Mouse (Mus musculus) ES-Bruce4 (cell line): ENCODE data around the gene Rad9b. TPM values are rescaled to one million over a fixed set of nuclear protein-coding genes. Genes with fewer than 3 reads are reported as not detected.
A peak's percentile ranks its signal among the peaks of the same experiment; 100 is the strongest.

Experiments used
- H3K27ac ChIP-seq: 2 replicates; pipeline ENCODE4 v1.5.1; 2012; ENCODE audit warnings: low read length, inconsistent platforms; ENCODE audit not compliant: insufficient read depth
- H3K27me3 ChIP-seq: 2 replicates; pipeline ENCODE4 v1.6.1; 2012; ENCODE audit warnings: mild to moderate bottlenecking, low read length, inconsistent platforms; ENCODE audit not compliant: control insufficient read depth, poor library complexity, insufficient read depth, severe bottlenecking
- H3K36me3 ChIP-seq: 2 replicates; pipeline ENCODE4 v1.6.1; 2012; ENCODE audit warnings: inconsistent platforms, mild to moderate bottlenecking, low read length, moderate library complexity; ENCODE audit not compliant: control insufficient read depth, poor library complexity, insufficient read depth, severe bottlenecking
- H3K4me1 ChIP-seq: one replicate; pipeline ENCODE4 v1.8.1; 2011; ENCODE audit warnings: low read length; ENCODE audit not compliant: control insufficient read depth, insufficient read depth
- H3K4me3 ChIP-seq: 2 replicates; pipeline ENCODE4 v1.5.1; 2011; ENCODE audit warnings: low read depth, mild to moderate bottlenecking, low read length
- H3K9ac ChIP-seq: 2 replicates; pipeline ENCODE4 v1.6.1; 2012; ENCODE audit warnings: low read depth, mild to moderate bottlenecking, inconsistent platforms; ENCODE audit not compliant: poor library complexity, severe bottlenecking
- H3K9me3 ChIP-seq: replicated peaks from 2 replicates; pipeline ENCODE4 v1.6.1; 2012; ENCODE audit warnings: mild to moderate bottlenecking, low read length, inconsistent platforms; ENCODE audit not compliant: control insufficient read depth, poor library complexity, insufficient read depth, severe bottlenecking
- CTCF ChIP-seq: IDR thresholded peaks from one replicate; pipeline ENCODE4 v1.8.1; 2011; ENCODE audit warnings: low read depth, low read length
- EP300 ChIP-seq: IDR thresholded peaks from 2 replicates; pipeline ENCODE4 v1.6.1; 2011; ENCODE audit warnings: low read depth, low read length; ENCODE audit not compliant: insufficient read depth
- POLR2A ChIP-seq: IDR thresholded peaks from one replicate; pipeline ENCODE4 v1.8.1; 2011; ENCODE audit warnings: low read length; ENCODE audit not compliant: insufficient read depth
- polyA plus RNA-seq: library from polyadenylated mRNA; stranded (reverse); fragments of >200 nt; gene quantifications from 2 replicates; pipeline ENCODE4 v1.2.4, GENCODE M21; 2011; ENCODE audit warnings: low read depth; ENCODE audit not compliant: missing spikeins, insufficient read depth, insufficient read length

Gene Rad9b
- polyA plus RNA-seq, 1 experiment: 19.7 TPM

- Histone ChIP-seq H3K9me3 (no peaks in the 10 kb centered on the region), H3K27me3 (no peaks in the 10 kb centered on the region), H3K4me1 (no peaks in the 10 kb centered on the region), H3K36me3 (peaks cover 17% of the 10 kb centered on the region), H3K9ac (peak overlapping the region; percentile 80), H3K27ac (peak overlapping the region; percentile 29), H3K4me3 (peak overlapping the region; percentile 94)
- TF ChIP-seq POLR2A: no peak
- TF ChIP-seq EP300: no peak
Measured at GRCm38 (mm10) chr5:122372878-122373277, 18.8 kb upstream of the Rad9b start.

GRCm38 (mm10) chr5:122372192-122372769 is 18.2 kb upstream of the Rad9b start, which contains the start of gene Fam216a:
TSS of gene Fam216a (minus strand) at chr5:122372364.
- Histone ChIP-seq H3K9ac (peak within 1 kb of the TSS; percentile 81), H3K4me1 (no peaks in the 10 kb centered on the region), H3K36me3 (peaks cover 22% of the 10 kb centered on the region), H3K4me3 (peak within 1 kb of the TSS; percentile 94), H3K27ac (peak within 1 kb of the TSS; percentile 56), H3K9me3 (no peaks in the 10 kb centered on the region), H3K27me3 (no peaks in the 10 kb centered on the region)
- no peak for TF ChIP-seq CTCF
- peak; percentile 70 for TF ChIP-seq EP300
- peak; percentile 72 for TF ChIP-seq POLR2A

- H3K9ac ChIP-seq: peak within 1 kb of the TSS; percentile 81
- H3K27me3 ChIP-seq: no peaks in the 10 kb centered on the region
- H3K4me3 ChIP-seq: peak within 1 kb of the TSS; percentile 94
- peaks cover 27% of the 10 kb centered on the region for H3K36me3 ChIP-seq
- H3K9me3 ChIP-seq: no peaks in the 10 kb centered on the region
- TF ChIP-seq EP300 (no peak), CTCF (no peak), POLR2A (no peak)
- H3K27ac ChIP-seq: peak within 1 kb of the TSS; percentile 56
- no peaks in the 10 kb centered on the region for H3K4me1 ChIP-seq
Measured at GRCm38 (mm10) chr5:122371591-122372191, 17.7 kb upstream of the Rad9b start, which contains the start of gene Gpn3. TSS of gene Gpn3 (plus strand) at chr5:122371876.

GRCm38 (mm10) chr5:122354492-122355067 is 547 bp upstream of the Rad9b start:
- TF ChIP-seq CTCF (no peak), EP300 (no peak), POLR2A (no peak)
- H3K9me3 ChIP-seq: no peaks in the 10 kb centered on the region
- H3K4me1 ChIP-seq: no peaks in the 10 kb centered on the region
- H3K27ac ChIP-seq: peak overlapping the region; percentile 10; the same call in 1 of the 2 replicates
- H3K36me3 ChIP-seq: no peaks in the 10 kb centered on the region
- peak overlapping the region; percentile 77 for H3K9ac ChIP-seq
- peak overlapping the region; percentile 94 for H3K4me3 ChIP-seq
- H3K27me3 ChIP-seq: no peaks in the 10 kb centered on the region

GRCm38 (mm10) chr5:122345777-122346176 is 8.3 kb downstream of the Rad9b start:
- Histone ChIP-seq H3K9me3 (peaks cover 3% of the 10 kb centered on the region; the same call in 1 of the 2 replicates), H3K36me3 (no peaks in the 10 kb centered on the region), H3K4me1 (no peaks in the 10 kb centered on the region), H3K9ac (no peak overlapping the region), H3K4me3 (no peak overlapping the region), H3K27me3 (no peaks in the 10 kb centered on the region), H3K27ac (no peak overlapping the region)
- TF ChIP-seq POLR2A (no peak), EP300 (no peak), CTCF (no peak)

- peak; percentile 96 for TF ChIP-seq CTCF
- no peak for TF ChIP-seq EP300
- Histone ChIP-seq H3K4me3 (no peak overlapping the region), H3K27ac (no peak overlapping the region), H3K4me1 (no peaks in the 10 kb centered on the region), H3K27me3 (no peaks in the 10 kb centered on the region), H3K9me3 (peaks cover 3% of the 10 kb centered on the region; the same call in 1 of the 2 replicates), H3K9ac (no peak overlapping the region), H3K36me3 (no peaks in the 10 kb centered on the region)
Measured at GRCm38 (mm10) chr5:122344260-122344659, 9.8 kb downstream of the Rad9b start.
